Mouse (Mus musculus) Patski (cell line): ENCODE measurements around the gene Rnf181. TPM values are rescaled to one million over a fixed set of nuclear protein-coding genes. Genes with fewer than 3 reads are reported as not detected.

ENCODE experiments used
- ATAC-seq: fragments of 100-300 bp; one replicate; pipeline ENCODE4 v1.8.0; 2021
- CTCF ChIA-PET: fragments of 350-600 bp; sonication (Branson Sonifier 250); formaldehyde crosslinking; loops from one replicate; lab custom pipeline; 2022; ENCODE audit warnings: inconsistent platforms; lab: Charles Lee
- POLR2A ChIA-PET: fragments of 350-600 bp; sonication (Branson Sonifier 250); formaldehyde crosslinking; loops from one replicate; lab custom pipeline; 2022; ENCODE audit warnings: antibody characterized with exemption, inconsistent platforms; lab: Charles Lee
- DNase-seq: peaks from one replicate; pipeline ENCODE4 v3.0.0-alpha.2; 2011; ENCODE audit warnings: low read depth, low spot score
- H3K27me3 ChIP-seq: fragments of 371-371 bp; one replicate; pipeline ENCODE4 v1.5.1; 2021
- CTCF ChIP-seq: fragments of 100-300 bp; IDR thresholded peaks from one replicate; pipeline ENCODE4 v1.5.1; 2021
- in situ Hi-C: fragments of 300-500 bp; cut with MboI; formaldehyde crosslinking; loops from 3 replicates; pipeline ENCODE4 v1.11.1; 2018; ENCODE audit warnings: low pct_unique_long_range_greater_than_20kb, mixed read lengths
- polyA plus RNA-seq: library from polyadenylated mRNA; unstranded; gene quantifications from one replicate; pipeline ENCODE4 v1.2.3, GENCODE M21; 2021

The Rnf181 gene
- 98.4 TPM for polyA plus RNA-seq

GRCm38 (mm10) chr6:72366844-72367443 lies at the start of gene Rnf181:
Rnf181 (minus strand) TSS chr6:72366956.
- no peak for DNase-seq
- TF ChIP-seq CTCF, result no peak
- ATAC-seq, result no peak
- no peaks in the 10 kb centered on the region for H3K27me3 ChIP-seq
- CTCF ChIA-PET, result no interaction called here
- POLR2A ChIA-PET, result interaction anchor here (0.6 to 0.9 kb wide), 2 partner anchors 23 to 283 kb away, joined by 3 to 6 read pairs; no protein-coding TSS in a partner anchor
- in situ Hi-C loops, result no loop called here

GRCm38 (mm10) chr6:72415964-72416772 lies 49.4 kb upstream of the Rnf181 start:
- CTCF ChIA-PET, result interaction anchor here (1.6 to 2.8 kb wide), 3 partner anchors 9 to 17 kb away, joined by 4 to 10 read pairs (median 5); no protein-coding TSS in a partner anchor
- in situ Hi-C loops, result no loop called here
- no peaks in the 10 kb centered on the region for H3K27me3 ChIP-seq
- TF ChIP-seq CTCF, result no peak
- ATAC-seq (no peak), DNase-seq (no peak)
- POLR2A ChIA-PET, result no interaction called here

GRCm38 (mm10) chr6:72415181-72415580 lies 48.4 kb upstream of the Rnf181 start:
- ATAC-seq, result no peak
- DNase-seq, result no peak
- no peaks in the 10 kb centered on the region for H3K27me3 ChIP-seq
- in situ Hi-C loops, result no loop called here
- POLR2A ChIA-PET, result no interaction called here
- no peak for TF ChIP-seq CTCF
- CTCF ChIA-PET, result interaction anchor here (1.0 to 2.8 kb wide), 6 partner anchors 8 to 115 kb away, joined by 3 to 10 read pairs (median 4); partner anchors contain the start of gene Vamp5

GRCm38 (mm10) chr6:72414076-72414756 lies 47.5 kb upstream of the Rnf181 start, which contains the start of gene Ggcx:
Ggcx (plus strand) TSS chr6:72414308.
- H3K27me3 ChIP-seq, result no peaks in the 10 kb centered on the region
- ATAC-seq, result peak; percentile 85
- no peak for TF ChIP-seq CTCF
- peak; percentile 50 for DNase-seq
- ChIA-PET POLR2A (interaction anchor here (0.8 kb wide), 1 partner anchor 19 kb away, joined by 4 read pairs; no protein-coding TSS in a partner anchor), CTCF (interaction anchor here (1.0 to 2.8 kb wide), 4 partner anchors 11 to 98 kb away, joined by 3 to 10 read pairs (median 4); partner anchors contain the start of gene Vamp5)
- in situ Hi-C loops, result no loop called here

- DNase-seq (no peak), ATAC-seq (no peak)
- in situ Hi-C loops, result no loop called here
- POLR2A ChIA-PET, result no interaction called here
- CTCF ChIA-PET, result interaction anchor here (0.9 to 1.3 kb wide), 3 partner anchors 21 to 130 kb away, joined by 3 to 4 read pairs (median 4); no protein-coding TSS in a partner anchor
- H3K27me3 ChIP-seq, result no peaks in the 10 kb centered on the region
- no peak for TF ChIP-seq CTCF
Measured at GRCm38 (mm10) chr6:72410518-72410917, 43.8 kb upstream of the Rnf181 start.

- ATAC-seq (no peak), DNase-seq (no peak)
- TF ChIP-seq CTCF, result peak; percentile 9
- CTCF ChIA-PET, result interaction anchor here (0.9 to 1.8 kb wide), 4 partner anchors 13 to 130 kb away, joined by 3 to 4 read pairs (median 4); no protein-coding TSS in a partner anchor
- no peaks in the 10 kb centered on the region for H3K27me3 ChIP-seq
- in situ Hi-C loops, result no loop called here
- POLR2A ChIA-PET, result no interaction called here
Measured at GRCm38 (mm10) chr6:72410003-72410402, 43.2 kb upstream of the Rnf181 start.

GRCm38 (mm10) chr6:72409567-72409966 lies 42.8 kb upstream of the Rnf181 start:
- POLR2A ChIA-PET, result no interaction called here
- TF ChIP-seq CTCF, result peak; percentile 68

GRCm38 (mm10) chr6:72407119-72407518 lies 40.4 kb upstream of the Rnf181 start:
- DNase-seq (no peak), ATAC-seq (peak; percentile 91)
- in situ Hi-C loops, result loop anchor here (5.0 kb wide), 1 partner anchor 125 kb away; no protein-coding TSS in a partner anchor
- H3K27me3 ChIP-seq, result no peaks in the 10 kb centered on the region
- CTCF ChIA-PET, result interaction anchor here (0.6 to 1.3 kb wide), 14 partner anchors 9 to 834 kb away, joined by 3 to 5 read pairs (median 3); no protein-coding TSS in a partner anchor
- POLR2A ChIA-PET, result no interaction called here
- peak; percentile 97 for TF ChIP-seq CTCF

More at GRCm38 (mm10) chr6:72409567-72409966, 42.8 kb upstream of the Rnf181 start:
- CTCF ChIA-PET, result interaction anchor here (0.9 to 1.8 kb wide), 4 partner anchors 9 to 130 kb away, joined by 3 to 7 read pairs (median 4); no protein-coding TSS in a partner anchor
- no peak for ATAC-seq
- no peak for DNase-seq
- H3K27me3 ChIP-seq, result no peaks in the 10 kb centered on the region
- in situ Hi-C loops, result loop anchor here (5.0 kb wide), 1 partner anchor 127 kb away; no protein-coding TSS in a partner anchor

GRCm38 (mm10) chr6:72405356-72405755 lies 38.6 kb upstream of the Rnf181 start:
- DNase-seq (no peak), ATAC-seq (no peak)
- ChIA-PET POLR2A (no interaction called here), CTCF (no interaction called here)
- in situ Hi-C loops, result loop anchor here (5.0 kb wide), 1 partner anchor 123 kb away; no protein-coding TSS in a partner anchor
- no peak for TF ChIP-seq CTCF
- H3K27me3 ChIP-seq, result no peaks in the 10 kb centered on the region
